Mouse (Mus musculus): Measurements from ENCODE around the gene Cep83. TPM values are rescaled to one million over a fixed set of nuclear protein-coding genes. Genes with fewer than 3 reads are reported as not detected.

Cep83 gene
- polyA plus RNA-seq (2014; fragmentation: Illumina TruSeq; extraction: RNeasy Lipid Tissue Mini Kit (QIAGEN cat#74804); ENCODE audit: low read depth, low replicate concordance): 19.4 TPM

DNA sequence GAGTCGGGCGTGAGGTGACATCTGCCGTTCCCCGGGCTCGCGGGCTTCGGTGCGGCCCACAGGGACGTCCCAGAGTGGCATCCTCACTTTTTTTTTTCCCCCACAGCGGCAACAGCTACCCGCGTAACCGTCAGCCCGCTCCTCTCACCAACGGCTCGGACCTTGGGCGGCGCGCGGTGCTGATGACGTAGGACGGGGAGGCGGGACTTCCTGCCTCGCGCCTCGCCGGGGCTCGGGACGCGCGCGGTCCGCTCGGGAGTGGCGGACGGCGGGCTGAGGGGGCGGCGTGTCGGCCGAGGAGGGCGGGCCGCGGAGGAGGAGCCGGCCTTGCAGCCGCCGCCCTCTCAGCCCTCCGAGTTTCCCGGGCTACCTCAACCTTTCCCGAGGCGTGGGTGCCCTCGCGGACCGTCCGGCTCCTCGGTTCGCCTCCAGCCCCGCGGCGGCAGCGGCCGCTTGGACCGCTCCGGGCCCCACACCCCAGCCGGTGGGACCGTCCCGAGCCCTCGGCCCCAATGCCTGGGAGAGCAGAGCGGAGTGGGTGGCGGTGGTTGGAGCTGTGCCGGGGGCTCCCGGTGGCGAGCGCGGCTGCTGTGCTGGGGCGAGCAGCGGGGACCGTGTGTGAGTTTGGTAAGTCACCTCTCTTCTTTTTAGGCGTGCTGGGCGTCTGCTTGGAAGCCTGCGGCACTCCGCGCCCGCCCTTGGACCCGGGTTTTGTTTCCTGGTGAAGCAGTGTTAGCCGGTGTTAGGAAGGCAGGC, at the start of gene Cep83:
Cep83 (plus strand) TSS at position 235 of the 756 bp plus-strand sequence.

Data from adrenal gland, adult 10 weeks (tissue).